Mouse (Mus musculus): ENCODE measurements around the gene Fez2.

DNA sequence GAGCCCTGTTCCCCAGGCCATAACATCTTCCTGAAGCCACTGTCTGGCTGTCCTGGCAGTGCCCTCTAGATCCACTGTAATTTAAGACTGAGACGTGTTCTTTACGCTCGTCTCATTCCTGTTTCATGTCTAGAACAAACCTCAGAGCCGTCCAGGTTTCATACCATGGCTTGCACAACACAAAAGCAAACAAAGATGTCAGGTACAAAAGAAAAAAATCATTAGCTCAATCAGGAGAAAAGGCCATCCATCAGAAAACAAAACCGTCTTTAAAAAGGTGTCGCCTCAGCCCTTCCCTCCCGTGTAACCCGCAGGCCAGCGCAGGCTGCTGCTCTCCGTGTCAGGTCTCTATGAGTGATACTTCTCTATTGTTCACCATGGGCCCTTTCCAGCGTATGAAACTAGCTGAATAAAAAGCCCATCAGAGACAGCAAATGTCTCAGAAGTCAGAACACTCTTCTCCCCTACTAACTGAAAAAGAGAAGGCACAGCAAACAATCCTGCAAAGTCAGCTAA, 38.2 kb downstream of the Fez2 start:
- no peak for TF ChIP-seq CTCF (IDR thresholded peaks at IDR 0.05; ENCODE audit: low read depth)
- no peak for TF ChIP-seq EP300 (IDR thresholded peaks at IDR 0.05; ENCODE audit: low read depth)

Measured in liver, postnatal 0 days (tissue).